Mouse (Mus musculus) liver, adult (tissue): Measurements from ENCODE around the gene Nt5dc3.

Experiments
- GATA4 ChIP-seq: IDR thresholded peaks from 2 replicates; pipeline ENCODE4 v1.6.1; 2014; ENCODE audit warnings: mild to moderate bottlenecking, low read length; ENCODE audit not compliant: insufficient replicate concordance

Nt5dc3 gene

GRCm38 (mm10) chr10:86872591-86872990 lies 93.8 kb downstream of the Nt5dc3 start:
- no peak for TF ChIP-seq GATA4

- no peak for TF ChIP-seq GATA4
Observed at GRCm38 (mm10) chr10:86878721-86879120, 99.9 kb downstream of the Nt5dc3 start.

- TF ChIP-seq GATA4 = no peak
Observed at GRCm38 (mm10) chr10:86880071-86880806, 101.4 kb downstream of the Nt5dc3 start.

- no peak for TF ChIP-seq GATA4
Observed at GRCm38 (mm10) chr10:86881448-86881847, 102.6 kb downstream of the Nt5dc3 start.

GRCm38 (mm10) chr10:86886434-86886833 lies 107.6 kb downstream of the Nt5dc3 start:
- no peak for TF ChIP-seq GATA4
